Mouse (Mus musculus) heart, adult 18-20 months (tissue): ENCODE measurements around the gene Ptprn2. TPM values are rescaled to one million over a fixed set of nuclear protein-coding genes. Genes with fewer than 3 reads are reported as not detected.
A peak's percentile ranks its signal among the peaks of the same experiment; 100 is the strongest.

Experiments used
- DNase-seq, 2 experiments: peaks; one replicate each; pipeline ENCODE4 v3.0.0; 2021 to 2022; ENCODE audit warnings: mixed read lengths in 1 of 2
- total RNA-seq, 2 experiments: library from RNA; stranded (reverse); gene quantifications; 2 replicates each; pipeline ENCODE4 v1.2.3; 2021

Ptprn2 gene
- total RNA-seq, 2 experiments from 2014 or later, result 0.07 to 0.18 TPM

- no peak for DNase-seq
Observed at GRCm38 (mm10) chr12:116594866-116595610, 109.5 kb downstream of the Ptprn2 start.

- DNase-seq, result no peak
Observed at GRCm38 (mm10) chr12:116595727-116596126, 110.2 kb downstream of the Ptprn2 start.

DNA sequence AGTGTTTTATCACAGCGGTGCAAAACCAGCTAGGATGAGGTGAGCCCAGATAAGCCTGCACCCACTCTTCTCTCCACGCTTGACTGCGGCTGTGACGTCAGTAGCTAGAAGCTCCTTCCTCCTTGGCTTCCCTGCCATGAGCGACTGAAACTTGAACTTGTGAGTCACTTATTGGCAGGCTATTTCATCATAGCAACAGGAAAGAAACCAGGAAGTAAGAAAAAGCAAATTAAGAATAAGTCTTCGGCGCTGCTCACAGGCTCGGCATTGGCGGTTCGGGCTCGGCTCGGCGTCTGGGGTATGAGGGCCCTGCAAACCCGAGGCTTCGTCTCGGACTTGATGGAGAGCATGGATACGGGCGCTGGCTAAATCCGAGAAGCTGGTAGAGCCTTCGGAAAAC lies 111.5 kb downstream of the Ptprn2 start:
- DNase-seq, result no peak

DNA sequence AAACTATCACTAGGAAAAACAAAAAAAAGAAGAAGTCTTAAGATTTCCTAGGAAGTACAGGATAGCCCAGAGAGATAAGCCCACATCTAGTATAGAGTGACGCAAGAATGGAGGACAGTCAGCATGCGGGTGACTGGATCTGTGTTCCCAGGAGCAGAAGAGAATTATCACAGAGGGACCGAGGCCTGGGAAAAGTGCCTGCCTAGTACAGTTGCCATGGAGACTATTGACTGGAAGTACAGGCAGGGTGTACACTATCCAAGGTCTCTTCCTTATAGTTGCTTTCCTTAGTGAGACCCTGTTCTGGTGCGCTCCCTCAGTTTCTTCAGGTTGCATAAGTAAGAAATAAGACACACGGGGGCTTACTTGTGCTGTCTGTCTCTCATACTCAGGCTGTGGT lies 112.2 kb downstream of the Ptprn2 start:
- DNase-seq, result no peak

GRCm38 (mm10) chr12:116598123-116599005 lies 112.8 kb downstream of the Ptprn2 start:
- no peak for DNase-seq

- DNase-seq, result no peak
Observed at GRCm38 (mm10) chr12:116599537-116599936, 114.0 kb downstream of the Ptprn2 start.

GRCm38 (mm10) chr12:116600054-116600453 lies 114.5 kb downstream of the Ptprn2 start:
- no peak for DNase-seq

GRCm38 (mm10) chr12:116601395-116601794 lies 115.9 kb downstream of the Ptprn2 start:
- DNase-seq, result no peak

- no peak for DNase-seq
Observed at GRCm38 (mm10) chr12:116601921-116602320, 116.4 kb downstream of the Ptprn2 start.

- no peak for DNase-seq
Observed at GRCm38 (mm10) chr12:116608598-116608997, 123.1 kb downstream of the Ptprn2 start.

- peak; percentile 35 to 86 for DNase-seq
Observed at GRCm38 (mm10) chr12:116619868-116620267, 134.3 kb downstream of the Ptprn2 start.

DNA sequence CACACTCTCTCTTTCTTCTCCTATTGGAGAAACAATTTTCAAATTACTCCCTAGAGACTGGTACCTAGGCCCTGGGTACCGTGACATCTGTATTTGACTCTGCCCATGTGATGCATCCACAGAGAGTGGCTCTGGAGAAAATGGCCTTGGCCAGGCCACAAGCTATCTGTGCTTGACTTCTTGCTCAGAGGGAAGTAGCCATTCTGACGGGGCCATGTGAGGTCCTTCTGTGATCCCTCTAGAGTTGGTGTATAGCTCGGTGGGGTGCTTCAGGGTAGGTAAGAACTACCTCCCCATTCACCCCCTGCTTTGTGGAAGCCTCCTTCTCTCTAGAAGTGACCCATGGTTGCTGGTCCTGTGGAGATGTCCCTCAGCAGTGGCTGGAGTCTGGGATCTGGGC lies 134.8 kb downstream of the Ptprn2 start:
- DNase-seq, result no peak

DNA sequence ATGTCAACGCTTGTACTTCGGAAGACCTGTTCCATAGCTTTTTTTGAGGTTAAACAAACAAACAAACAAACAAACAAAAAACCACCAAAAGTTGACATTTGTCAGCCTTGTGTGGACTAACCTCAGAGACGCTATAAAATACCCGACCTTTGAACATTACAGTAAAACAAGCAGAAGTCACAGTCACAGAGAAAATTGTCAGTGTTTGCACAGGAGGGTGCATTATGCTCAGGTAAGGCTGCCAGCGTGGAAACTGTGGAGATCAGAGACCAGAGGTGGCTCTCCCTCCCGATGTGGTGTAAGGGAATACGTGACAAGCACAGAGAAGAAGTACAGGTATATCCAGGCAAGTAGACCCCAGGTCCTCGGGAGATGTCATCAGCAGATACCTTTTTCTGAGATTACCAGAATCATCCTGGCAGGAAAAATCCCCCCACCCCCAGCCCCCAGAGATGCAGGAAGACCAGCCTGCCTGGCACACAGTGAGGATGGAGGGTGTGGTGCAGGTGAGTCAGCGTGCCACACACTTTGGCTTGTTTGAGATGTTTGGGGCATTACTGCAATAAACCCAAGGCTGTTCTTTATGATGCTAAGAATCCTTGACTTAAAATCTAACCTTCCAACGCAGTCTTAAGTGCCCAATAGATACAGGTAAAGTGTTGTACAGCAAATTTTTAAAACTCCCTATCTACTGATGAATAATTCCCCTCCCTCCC lies 136.0 kb downstream of the Ptprn2 start:
- DNase-seq, result no peak

- DNase-seq, result no peak
Observed at GRCm38 (mm10) chr12:116622665-116623387, 137.3 kb downstream of the Ptprn2 start.

DNA sequence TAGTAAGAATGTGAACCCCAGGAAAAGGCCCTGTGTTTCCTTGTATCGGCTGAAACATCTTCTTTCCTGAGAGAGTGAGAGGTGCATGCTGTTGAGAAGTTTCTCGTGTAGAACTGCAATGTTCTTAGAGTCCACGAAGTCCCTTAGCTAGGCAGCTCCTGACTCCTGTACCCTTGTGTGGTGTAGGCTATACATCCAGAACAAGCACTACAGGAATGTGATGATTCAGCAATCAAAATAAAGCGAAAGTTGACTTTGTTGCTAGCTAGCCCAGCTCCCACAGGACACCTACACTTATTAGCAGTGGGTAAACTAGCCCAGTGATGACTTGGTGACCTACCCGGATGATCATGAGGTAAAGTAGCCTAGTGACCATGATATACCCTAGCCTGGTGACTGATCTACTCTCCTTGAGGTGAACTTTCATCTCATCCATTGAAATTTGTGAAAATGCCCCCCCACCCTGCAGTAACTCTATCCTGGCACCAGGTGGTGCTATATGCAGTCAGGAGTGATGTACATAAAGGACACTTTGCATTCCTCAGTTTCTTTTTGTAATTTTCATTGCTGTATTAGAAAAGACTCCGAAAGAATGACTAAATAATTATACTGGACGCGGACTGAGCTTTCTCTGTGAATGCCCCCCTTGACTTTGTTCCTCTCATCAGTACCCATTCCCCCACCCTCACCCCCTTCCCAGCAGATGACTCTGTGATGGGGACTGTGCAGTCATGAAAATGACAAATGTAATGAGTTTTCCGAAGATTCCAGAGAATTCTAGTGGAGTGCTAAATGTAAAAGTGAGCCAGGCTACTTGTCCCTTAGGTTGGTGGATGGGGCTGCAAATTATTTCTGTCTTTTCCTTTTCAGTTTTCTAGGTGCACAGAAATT lies 140.1 kb downstream of the Ptprn2 start:
- peak; percentile 8 to 60 for DNase-seq

GRCm38 (mm10) chr12:116628992-116629391 lies 143.5 kb downstream of the Ptprn2 start:
- DNase-seq, result no peak

- DNase-seq, result no peak
Observed at GRCm38 (mm10) chr12:116637498-116637897, 152.0 kb downstream of the Ptprn2 start.

GRCm38 (mm10) chr12:116640871-116641270 lies 155.4 kb downstream of the Ptprn2 start:
- DNase-seq, result no peak

DNA sequence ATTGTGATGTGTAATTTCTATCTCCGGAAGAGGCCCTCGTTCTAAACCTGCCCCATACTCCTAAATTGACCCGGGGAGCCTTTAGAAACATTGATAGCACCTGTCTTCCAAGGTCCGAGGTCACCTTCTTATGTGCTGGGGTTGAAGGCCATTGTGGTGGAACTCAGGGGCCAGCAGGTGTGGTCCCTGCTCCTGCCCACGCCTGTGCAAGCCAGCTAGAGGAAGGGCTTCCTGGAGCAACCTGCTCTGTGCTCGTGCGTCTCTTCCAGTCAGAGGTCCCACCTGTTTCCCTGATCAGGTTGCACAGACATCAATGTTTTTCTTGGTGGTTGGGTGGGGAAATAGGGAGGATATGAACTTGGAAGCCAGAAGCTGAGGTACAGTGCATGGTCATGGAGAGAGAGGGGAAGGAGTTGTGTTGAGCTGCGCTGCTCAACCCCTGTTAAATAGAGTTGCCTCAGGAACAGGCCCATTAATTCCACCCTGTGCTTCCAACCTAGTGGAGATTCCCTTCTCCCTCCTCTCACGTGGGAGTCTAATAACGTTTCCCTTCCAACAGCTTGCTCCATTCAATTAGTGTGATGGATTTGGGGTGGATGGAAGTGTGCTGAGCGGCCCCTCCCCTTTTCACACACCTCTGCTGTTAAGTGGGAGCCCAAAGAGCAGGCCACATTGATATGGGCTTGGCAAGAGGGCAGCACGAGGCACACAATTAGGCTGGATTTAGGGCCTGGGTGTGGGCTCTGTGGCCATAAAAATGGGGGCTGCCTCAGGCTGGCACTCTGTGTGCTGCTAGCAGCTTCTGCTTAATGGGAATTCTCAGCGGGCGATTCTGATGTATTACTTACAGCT lies 156.0 kb downstream of the Ptprn2 start:
- no peak for DNase-seq

GRCm38 (mm10) chr12:116642191-116642549 lies 156.7 kb downstream of the Ptprn2 start:
- no peak for DNase-seq
